Mouse (Mus musculus) left cerebral cortex, adult 6 months (tissue): ENCODE data around the gene 9130230L23Rik. TPM values are rescaled to one million over a fixed set of nuclear protein-coding genes. Genes with fewer than 3 reads are reported as not detected.

ENCODE experiments used
- long read RNA-seq, 2 experiments: library from polyadenylated mRNA; unstranded; transcript quantifications; one replicate each; pipeline ENCODE4 v2.0.0; 2019 to 2020
- polyA plus RNA-seq: library from polyadenylated mRNA; unstranded; fragments of <200 nt; fragmentation: Nextera tagmentation; gene quantifications from 2 replicates; pipeline ENCODE4 v1.2.3, GENCODE M21; 2021

Gene 9130230L23Rik
- polyA plus RNA-seq, result not detected in 2 replicates
- long read RNA-seq, experiment 1, result 0 reads
- long read RNA-seq, experiment 2, result 0 reads

DNA sequence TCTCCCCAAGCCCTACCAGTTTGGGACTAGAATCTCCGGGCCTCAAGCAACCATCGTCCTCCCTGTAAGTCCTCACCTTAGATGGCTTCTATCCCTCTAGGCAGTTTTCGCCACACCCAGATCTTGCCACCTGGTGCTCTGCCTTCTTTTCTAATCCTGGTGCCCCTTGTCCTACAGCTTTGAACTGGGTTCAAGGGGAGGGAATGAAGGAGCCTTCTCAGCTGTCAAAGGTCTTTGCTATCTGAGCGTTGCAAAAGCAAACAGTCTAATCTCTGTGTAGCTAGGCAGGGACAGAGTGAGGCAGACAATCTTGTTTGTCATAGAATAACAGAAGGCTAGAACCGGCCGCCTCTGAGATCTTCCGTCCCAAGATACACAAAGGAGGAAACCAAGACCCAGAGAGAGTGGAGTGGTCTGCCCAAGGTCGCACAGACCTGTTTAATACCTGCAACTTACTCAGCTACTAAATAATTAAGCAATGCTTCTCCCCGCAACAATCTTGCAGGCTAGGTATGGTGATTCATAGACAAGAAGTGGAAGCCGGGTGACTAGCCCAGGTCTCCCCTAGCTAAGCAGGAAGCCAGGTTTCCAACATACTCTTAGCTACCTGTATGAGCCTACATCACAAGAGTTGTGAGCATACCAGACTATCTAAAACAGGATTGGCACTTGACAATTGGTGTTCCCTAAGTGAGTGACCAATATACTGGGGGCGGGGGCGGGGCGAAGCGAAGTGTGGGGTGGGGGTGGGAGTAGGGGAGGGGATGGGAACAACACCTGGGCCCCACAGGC lies at the start of gene 9130230L23Rik:
Gene 9130230L23Rik (minus strand): TSS at position 152 of the 792 bp plus-strand sequence.

DNA sequence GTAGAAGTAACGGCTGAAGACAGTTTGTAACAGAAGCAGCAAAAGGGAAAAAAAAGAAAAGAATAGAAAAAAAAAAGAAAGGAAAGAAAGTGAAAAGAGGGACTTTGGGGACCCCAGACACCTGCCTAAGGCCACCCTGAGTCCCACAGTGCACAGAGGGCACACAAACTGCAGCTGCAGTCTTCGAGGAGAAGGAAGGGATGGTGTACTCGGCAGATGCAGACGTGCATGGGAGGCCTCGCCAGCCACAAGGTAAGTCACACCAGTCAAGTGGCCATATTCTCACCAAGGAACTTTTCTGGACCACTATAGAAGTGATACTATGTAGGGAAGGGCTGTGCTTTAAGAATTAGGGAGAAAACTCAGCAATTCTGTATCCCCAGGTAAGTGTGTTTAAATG lies 69.3 kb downstream of the 9130230L23Rik start, which contains the start of gene Chrna9:
Gene Chrna9 (plus strand): TSS at position 139 of the 400 bp plus-strand sequence.

Other genes with a start within 250 kb of the 9130230L23Rik start
- gene N4bp2, start 240.8 kb downstream of the 9130230L23Rik start, polyA plus RNA-seq, result 0.88 and 0.99 TPM in 2 replicates
- 1.1 and 1.4 TPM in 2 replicates for gene Rhoh, start 143.1 kb downstream of the 9130230L23Rik start, polyA plus RNA-seq
- gene Chrna9, start 69.4 kb downstream of the 9130230L23Rik start, polyA plus RNA-seq, result not detected in 2 replicates
- 0.32 and 0.40 TPM in 2 replicates for gene Rbm47, start 168.8 kb upstream of the 9130230L23Rik start, polyA plus RNA-seq